Mouse (Mus musculus): ENCODE results near the gene 4930415O20Rik. TPM values are rescaled to one million over a fixed set of nuclear protein-coding genes. Genes with fewer than 3 reads are reported as not detected.

The 4930415O20Rik gene
- polyA plus RNA-seq, 1 experiment: 0.10 TPM

GRCm38 (mm10) chr15:98615751-98616150, 44.9 kb downstream of the 4930415O20Rik start:
- Histone ChIP-seq H3K36me3 (ENCODE audit: control insufficient read depth, insufficient read depth) (no peaks in the 10 kb centered on the region), H3K4me2 (ENCODE audit: low read depth) (no peak overlapping the region), H3K4me3 (no peak overlapping the region), H3K27me3 (ENCODE audit: control insufficient read depth, insufficient read depth, insufficient read length) (no peaks in the 10 kb centered on the region), H3ac (ENCODE audit: control insufficient read depth, insufficient read length) (no peak overlapping the region), H3K79me2 (ENCODE audit: control insufficient read depth, insufficient read depth) (no peaks in the 10 kb centered on the region)
- TF ChIP-seq MYOD1 (IDR thresholded peaks at IDR 0.05; ENCODE audit: control insufficient read depth in 1 of 3, insufficient read length in 2 of 3, low read depth in 2 of 3) (no peak), REST (IDR thresholded peaks at IDR 0.05; ENCODE audit: insufficient read depth, insufficient read length) (no peak), CEBPB (IDR thresholded peaks at IDR 0.05; ENCODE audit: insufficient read depth, poor library complexity, severe bottlenecking) (no peak), MAX (IDR thresholded peaks at IDR 0.05; ENCODE audit: low read depth) (no peak)

GRCm38 (mm10) chr15:98616362-98617175, 45.8 kb downstream of the 4930415O20Rik start:
- H3K4me3 ChIP-seq: peak overlapping the region; percentile 1
- H3K27me3 ChIP-seq (ENCODE audit: control insufficient read depth, insufficient read depth, insufficient read length): no peaks in the 10 kb centered on the region
- no peaks in the 10 kb centered on the region for H3K79me2 ChIP-seq (ENCODE audit: control insufficient read depth, insufficient read depth)
- TF ChIP-seq CEBPB (IDR thresholded peaks at IDR 0.05; ENCODE audit: insufficient read depth, poor library complexity, severe bottlenecking) (no peak), TCF3 (IDR thresholded peaks at IDR 0.05; ENCODE audit: insufficient read length, low read depth) (no peak), POLR2AphosphoS2 (IDR thresholded peaks at IDR 0.05; ENCODE audit: insufficient read length, low read depth) (no peak), MAX (IDR thresholded peaks at IDR 0.05; ENCODE audit: low read depth) (no peak), USF1 (IDR thresholded peaks at IDR 0.05; ENCODE audit: low read depth) (no peak), REST (IDR thresholded peaks at IDR 0.05; ENCODE audit: insufficient read depth, insufficient read length) (no peak), MYOD1 (IDR thresholded peaks at IDR 0.05; ENCODE audit: control insufficient read depth in 1 of 3, insufficient read length in 2 of 3, low read depth in 2 of 3) (no peak), POLR2A (IDR thresholded peaks at IDR 0.05; ENCODE audit: insufficient read length, low read depth) (no peak), E2F4 (IDR thresholded peaks at IDR 0.05; ENCODE audit: insufficient read depth) (no peak), SRF (IDR thresholded peaks at IDR 0.05; ENCODE audit: control insufficient read depth, insufficient read length, low read depth) (no peak), TCF12 (IDR thresholded peaks at IDR 0.05; ENCODE audit: insufficient read depth, poor library complexity, severe bottlenecking) (no peak), MYOG (IDR thresholded peaks at IDR 0.05; ENCODE audit: control insufficient read depth in 1 of 3, insufficient read depth in 1 of 3, insufficient read length in 2 of 3, low read depth in 2 of 3) (no peak)
- H3ac ChIP-seq (ENCODE audit: control insufficient read depth, insufficient read length): no peak overlapping the region
- no peaks in the 10 kb centered on the region for H3K36me3 ChIP-seq (ENCODE audit: control insufficient read depth, insufficient read depth)
- H3K4me2 ChIP-seq (ENCODE audit: low read depth): peak overlapping the region; percentile 70

DNA sequence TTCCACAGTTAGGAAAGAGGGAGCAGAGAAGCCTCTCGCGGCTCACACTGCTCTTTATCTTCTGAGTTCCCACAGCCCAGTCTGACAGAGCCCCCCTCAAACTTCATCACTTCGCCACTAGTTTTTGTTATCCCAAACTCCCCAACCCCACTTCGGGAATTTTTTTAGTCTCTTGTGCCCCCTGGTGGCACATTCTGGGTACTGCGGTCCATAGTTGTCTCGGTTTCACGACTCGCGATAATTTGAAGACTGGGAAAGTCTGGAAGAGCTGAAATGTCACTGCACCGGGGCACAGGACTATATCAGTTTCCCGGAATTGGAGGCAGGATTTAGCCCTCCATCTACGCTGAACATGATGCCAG, 46.4 kb downstream of the 4930415O20Rik start:
- no peaks in the 10 kb centered on the region for H3K36me3 ChIP-seq (ENCODE audit: control insufficient read depth, insufficient read depth)
- H3K4me2 ChIP-seq (ENCODE audit: low read depth): peak overlapping the region; percentile 70
- H3K27me3 ChIP-seq (ENCODE audit: control insufficient read depth, insufficient read depth, insufficient read length): no peaks in the 10 kb centered on the region
- H3ac ChIP-seq (ENCODE audit: control insufficient read depth, insufficient read length): no peak overlapping the region
- no peaks in the 10 kb centered on the region for H3K79me2 ChIP-seq (ENCODE audit: control insufficient read depth, insufficient read depth)
- peak overlapping the region; percentile 1 for H3K4me3 ChIP-seq
- TF ChIP-seq MYOG (IDR thresholded peaks at IDR 0.05; ENCODE audit: control insufficient read depth in 1 of 3, insufficient read depth in 1 of 3, insufficient read length in 2 of 3, low read depth in 2 of 3) (no peak), POLR2A (IDR thresholded peaks at IDR 0.05; ENCODE audit: insufficient read length, low read depth) (no peak), SRF (IDR thresholded peaks at IDR 0.05; ENCODE audit: control insufficient read depth, insufficient read length, low read depth) (no peak), POLR2AphosphoS2 (IDR thresholded peaks at IDR 0.05; ENCODE audit: insufficient read length, low read depth) (no peak), USF1 (IDR thresholded peaks at IDR 0.05; ENCODE audit: low read depth) (no peak), MYOD1 (IDR thresholded peaks at IDR 0.05; ENCODE audit: control insufficient read depth in 1 of 3, insufficient read length in 2 of 3, low read depth in 2 of 3) (no peak), REST (IDR thresholded peaks at IDR 0.05; ENCODE audit: insufficient read depth, insufficient read length) (no peak), MAX (IDR thresholded peaks at IDR 0.05; ENCODE audit: low read depth) (no peak), TCF3 (IDR thresholded peaks at IDR 0.05; ENCODE audit: insufficient read length, low read depth) (no peak), TCF12 (IDR thresholded peaks at IDR 0.05; ENCODE audit: insufficient read depth, poor library complexity, severe bottlenecking) (no peak), CEBPB (IDR thresholded peaks at IDR 0.05; ENCODE audit: insufficient read depth, poor library complexity, severe bottlenecking) (no peak), E2F4 (IDR thresholded peaks at IDR 0.05; ENCODE audit: insufficient read depth) (no peak)

DNA sequence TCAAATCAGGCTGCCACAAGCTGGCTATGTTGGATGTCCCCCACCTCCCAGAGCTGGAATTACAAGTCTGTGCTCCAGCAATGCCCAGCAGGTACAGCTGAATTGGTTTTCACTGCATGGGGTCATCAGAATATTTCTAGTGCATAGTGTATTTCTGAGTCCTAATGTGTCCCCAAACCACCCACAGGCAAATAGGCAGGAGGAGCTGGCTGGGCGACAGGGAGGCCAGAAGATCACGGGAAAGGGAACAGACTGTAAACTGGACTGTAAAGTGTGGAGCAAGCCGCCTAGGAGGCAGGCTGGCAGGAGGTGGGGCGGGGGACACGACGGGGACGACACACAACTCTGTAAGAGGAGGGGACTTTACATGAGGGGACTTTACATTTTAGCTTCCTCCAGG, 51.4 kb downstream of the 4930415O20Rik start:
- H3ac ChIP-seq (ENCODE audit: control insufficient read depth, insufficient read length): no peak overlapping the region
- no peaks in the 10 kb centered on the region for H3K36me3 ChIP-seq (ENCODE audit: control insufficient read depth, insufficient read depth)
- no peaks in the 10 kb centered on the region for H3K27me3 ChIP-seq (ENCODE audit: control insufficient read depth, insufficient read depth, insufficient read length)
- no peaks in the 10 kb centered on the region for H3K79me2 ChIP-seq (ENCODE audit: control insufficient read depth, insufficient read depth)
- TF ChIP-seq REST (IDR thresholded peaks at IDR 0.05; ENCODE audit: insufficient read depth, insufficient read length) (no peak), SRF (IDR thresholded peaks at IDR 0.05; ENCODE audit: control insufficient read depth, insufficient read length, low read depth) (peak; percentile 27)
- no peak overlapping the region for H3K4me3 ChIP-seq
- no peak overlapping the region for H3K4me2 ChIP-seq (ENCODE audit: low read depth)

GRCm38 (mm10) chr15:98622721-98623120, 51.9 kb downstream of the 4930415O20Rik start:
- TF ChIP-seq CEBPB (IDR thresholded peaks at IDR 0.05; ENCODE audit: insufficient read depth, poor library complexity, severe bottlenecking): no peak
- TF ChIP-seq POLR2AphosphoS2 (IDR thresholded peaks at IDR 0.05; ENCODE audit: insufficient read length, low read depth): no peak
- no peak for TF ChIP-seq E2F4 (IDR thresholded peaks at IDR 0.05; ENCODE audit: insufficient read depth)
- no peak for TF ChIP-seq TCF12 (IDR thresholded peaks at IDR 0.05; ENCODE audit: insufficient read depth, poor library complexity, severe bottlenecking)
- no peak for TF ChIP-seq POLR2A (IDR thresholded peaks at IDR 0.05; ENCODE audit: insufficient read length, low read depth)
- TF ChIP-seq REST (IDR thresholded peaks at IDR 0.05; ENCODE audit: insufficient read depth, insufficient read length): no peak
- TF ChIP-seq MYOG (IDR thresholded peaks at IDR 0.05; ENCODE audit: control insufficient read depth in 1 of 3, insufficient read depth in 1 of 3, insufficient read length in 2 of 3, low read depth in 2 of 3): no peak
- TF ChIP-seq MYOD1 (IDR thresholded peaks at IDR 0.05; ENCODE audit: control insufficient read depth in 1 of 3, insufficient read length in 2 of 3, low read depth in 2 of 3): no peak
- no peak for TF ChIP-seq USF1 (IDR thresholded peaks at IDR 0.05; ENCODE audit: low read depth)
- TF ChIP-seq SRF (IDR thresholded peaks at IDR 0.05; ENCODE audit: control insufficient read depth, insufficient read length, low read depth): no peak
- TF ChIP-seq MAX (IDR thresholded peaks at IDR 0.05; ENCODE audit: low read depth): no peak
- TF ChIP-seq TCF3 (IDR thresholded peaks at IDR 0.05; ENCODE audit: insufficient read length, low read depth): no peak
- Histone ChIP-seq H3K79me2 (ENCODE audit: control insufficient read depth, insufficient read depth) (no peaks in the 10 kb centered on the region), H3K4me2 (ENCODE audit: low read depth) (no peak overlapping the region), H3ac (ENCODE audit: control insufficient read depth, insufficient read length) (no peak overlapping the region), H3K36me3 (ENCODE audit: control insufficient read depth, insufficient read depth) (no peaks in the 10 kb centered on the region), H3K27me3 (ENCODE audit: control insufficient read depth, insufficient read depth, insufficient read length) (no peaks in the 10 kb centered on the region), H3K4me3 (no peak overlapping the region)
